Mouse (Mus musculus) hindbrain, embryonic 12.5 days (tissue): ENCODE measurements around the gene Olfr1351. TPM values are rescaled to one million over a fixed set of nuclear protein-coding genes. Genes with fewer than 3 reads are reported as not detected.
"Not testable (repeated sequence)": the region's sequence is repeated elsewhere in the genome, so short reads cannot be mapped to it uniquely, and the experiment has no call there.

Source experiments
- ATAC-seq: fragments of 200-750 bp; cut with Nextera tagmentation; 2 replicates; pipeline ENCODE4 v1.8.0; 2017; ENCODE audit warnings: moderate TSS enrichment; ENCODE audit not compliant: low FRiP score
- H3K27ac ChIP-seq: fragments of 300-500 bp; sonication (generic); 2 replicates; pipeline ENCODE4 v1.5.1; 2016; ENCODE audit warnings: mild to moderate bottlenecking
- H3K27me3 ChIP-seq: fragments of 300-500 bp; sonication (generic); 2 replicates; pipeline ENCODE4 v1.6.1; 2016; ENCODE audit warnings: mild to moderate bottlenecking
- H3K36me3 ChIP-seq: fragments of 300-500 bp; sonication (generic); 2 replicates; pipeline ENCODE4 v1.6.1; 2016; ENCODE audit warnings: mild to moderate bottlenecking
- H3K4me1 ChIP-seq: fragments of 300-500 bp; sonication (generic); 2 replicates; pipeline ENCODE4 v1.6.1; 2016
- H3K4me2 ChIP-seq: fragments of 300-500 bp; sonication (generic); replicated peaks from 2 replicates; pipeline ENCODE4 v1.6.1; 2016; ENCODE audit warnings: mild to moderate bottlenecking
- H3K4me3 ChIP-seq: fragments of 300-500 bp; sonication (generic); 2 replicates; pipeline ENCODE4 v1.5.1; 2016; ENCODE audit warnings: mild to moderate bottlenecking
- H3K9ac ChIP-seq: fragments of 300-500 bp; sonication (generic); 2 replicates; pipeline ENCODE4 v1.6.1; 2016; ENCODE audit warnings: mild to moderate bottlenecking, moderate library complexity
- H3K9me3 ChIP-seq: fragments of 300-500 bp; sonication (generic); replicated peaks from 2 replicates; pipeline ENCODE4 v1.6.1; 2016; ENCODE audit warnings: mild to moderate bottlenecking
- WGBS: fragments of 180-500 bp; shearing (Covaris S2); methylation state at CpG from one replicate; pipeline ENCODE4 v1.1.7; 2016; 5-methylcytosine and 5-hydroxymethylcytosine counted together
- polyA plus RNA-seq: library from polyadenylated mRNA; unstranded; fragments of >200 nt; fragmentation: Nextera tagmentation; extraction: Ambion mirVana; gene quantifications from 2 replicates; pipeline ENCODE4 v1.2.1, GENCODE M21; 2016

Olfr1351 gene
- polyA plus RNA-seq, result not detected in 2 replicates

- no peaks in the 10 kb centered on the region for H3K36me3 ChIP-seq
- no peak for ATAC-seq
- WGBS, result 76% methylated on average over 1 of the region's 1 CpGs
- H3K27ac ChIP-seq, result no peak within 1 kb of the TSS
- no peak within 1 kb of the TSS for H3K4me3 ChIP-seq
- H3K27me3 ChIP-seq, result no peaks in the 10 kb centered on the region
- no peaks in the 10 kb centered on the region for H3K4me1 ChIP-seq
- H3K4me2 ChIP-seq, result no peak within 1 kb of the TSS
- no peak within 1 kb of the TSS for H3K9ac ChIP-seq
- no peaks in the 10 kb centered on the region for H3K9me3 ChIP-seq
Measured at GRCm38 (mm10) chr10:79012172-79012571, at the start of gene Olfr1351. Olfr1351 (plus strand) TSS chr10:79012472.

- H3K9me3 ChIP-seq, H3K36me3 ChIP-seq, ATAC-seq, H3K4me2 ChIP-seq, H3K27ac ChIP-seq, H3K4me1 ChIP-seq, H3K4me3 ChIP-seq, H3K27me3 ChIP-seq, H3K9ac ChIP-seq: not testable (repeated sequence)
Measured at GRCm38 (mm10) chr10:78963009-78963408, 49.3 kb upstream of the Olfr1351 start, which contains the start of gene Olfr1353. Olfr1353 (plus strand) TSS chr10:78963309.

- ATAC-seq, result no peak
- no peak within 1 kb of the TSS for H3K4me2 ChIP-seq
- no peak within 1 kb of the TSS for H3K27ac ChIP-seq
- H3K4me1 ChIP-seq, result no peaks in the 10 kb centered on the region
- H3K9ac ChIP-seq, result no peak within 1 kb of the TSS
- no peaks in the 10 kb centered on the region for H3K36me3 ChIP-seq
- no peak within 1 kb of the TSS for H3K4me3 ChIP-seq
- H3K9me3 ChIP-seq, result 0 out of 2 replicates have a peak, but pooled peaks cover 3% of the 10 kb centered on the region
- no peaks in the 10 kb centered on the region for H3K27me3 ChIP-seq
Measured at GRCm38 (mm10) chr10:78980750-78981149, 31.5 kb upstream of the Olfr1351 start, which contains the start of gene Olfr1352. Olfr1352 (plus strand) TSS chr10:78981050.

GRCm38 (mm10) chr10:79028441-79028840 is 16.2 kb downstream of the Olfr1351 start, which contains the start of gene Olfr57:
Olfr57 (plus strand) TSS chr10:79028741.
- Histone ChIP-seq H3K27ac (no peak within 1 kb of the TSS), H3K27me3 (no peaks in the 10 kb centered on the region), H3K9me3 (peaks cover 11% of the 10 kb centered on the region; the same call in 1 of the 2 replicates), H3K4me2 (no peak within 1 kb of the TSS), H3K36me3 (no peaks in the 10 kb centered on the region), H3K9ac (no peak within 1 kb of the TSS), H3K4me1 (no peaks in the 10 kb centered on the region), H3K4me3 (no peak within 1 kb of the TSS)
- ATAC-seq, result no peak

- not testable (repeated sequence) for H3K4me3 ChIP-seq, H3K36me3 ChIP-seq, H3K4me1 ChIP-seq, H3K4me2 ChIP-seq, ATAC-seq, H3K27me3 ChIP-seq, H3K9ac ChIP-seq, H3K27ac ChIP-seq
- peaks cover 22% of the 10 kb centered on the region for H3K9me3 ChIP-seq
- 93% methylated on average over 2 of the region's 2 CpGs for WGBS
Measured at GRCm38 (mm10) chr10:79042457-79042856, 30.2 kb downstream of the Olfr1351 start.

- H3K4me3 ChIP-seq, H3K4me1 ChIP-seq, H3K27me3 ChIP-seq, H3K4me2 ChIP-seq, ATAC-seq, H3K9ac ChIP-seq, H3K27ac ChIP-seq: not testable (repeated sequence)
- 94% methylated on average over 3 of the region's 3 CpGs for WGBS
- Histone ChIP-seq H3K36me3 (peaks cover 49% of the 10 kb centered on the region), H3K9me3 (peaks cover 31% of the 10 kb centered on the region)
Measured at GRCm38 (mm10) chr10:79057370-79057769, 45.1 kb downstream of the Olfr1351 start.

Other genes with a start within 250 kb of the Olfr1351 start
- gene Slc1a6, start 232.0 kb upstream of the Olfr1351 start, polyA plus RNA-seq, result 2.0 and 2.2 TPM in 2 replicates
- not detected in 2 replicates for gene Olfr1356, start 160.3 kb upstream of the Olfr1351 start, polyA plus RNA-seq
- gene Olfr1355, start 136.9 kb upstream of the Olfr1351 start, polyA plus RNA-seq, result not detected in 2 replicates
- gene Olfr1354, start 99.3 kb upstream of the Olfr1351 start, polyA plus RNA-seq, result not detected in 2 replicates
- not detected in 2 replicates for gene Olfr8, start 61.8 kb upstream of the Olfr1351 start, polyA plus RNA-seq
- not detected in 2 replicates for gene Olfr1353, start 49.2 kb upstream of the Olfr1351 start, polyA plus RNA-seq
- not detected in 2 replicates for gene Olfr1352, start 31.4 kb upstream of the Olfr1351 start, polyA plus RNA-seq
- gene Olfr57, start 16.3 kb downstream of the Olfr1351 start, polyA plus RNA-seq, result 0.34 TPM in 1 of 2 replicates, not detected in the other
- 53.3 and 56.2 TPM in 2 replicates for gene 2610008E11Rik, start 85.1 kb downstream of the Olfr1351 start, polyA plus RNA-seq
- not detected in 2 replicates for gene Vmn2r80, start 136.3 kb downstream of the Olfr1351 start, polyA plus RNA-seq
- gene Vmn2r81, start 235.2 kb downstream of the Olfr1351 start, polyA plus RNA-seq, result not detected in 2 replicates